Comparison of ENCODE assay signal across 8 mouse cellular contexts in genomic region chr2:124369991-124370390, GRCm38 (mm10).
DNase-seq lines count a peak whose midpoint lies in the region; ATAC-seq lines count a peak whose summit lies in the region.

No protein-coding gene starts in this region.

- intact Hi-C loops in gastrocnemius, postnatal 14 days (cut with DNase I; ENCODE audit: low total_unique reads): no loop called here

- ATAC-seq in frontal cortex, adult (ENCODE audit: low TSS enrichment): no peak

- peak; percentile 34 to 57 for DNase-seq in layer of hippocampus, postnatal 10 days (ENCODE audit: low spot score in 2 of 2)
- DNase-seq in layer of hippocampus, postnatal 25 days (ENCODE audit: extremely low spot score in 1 of 2, low spot score in 1 of 2): no peak
- peak; percentile 78 for DNase-seq in adrenal gland, postnatal 14 days
- peak; percentile 84 for DNase-seq in gastrocnemius, postnatal 14 days
- peak; percentile 42 to 56 for DNase-seq in kidney, adult 8-10 months
- peak; percentile 18 for DNase-seq in retina, embryonic 14.5 days (ENCODE audit: low spot score)
- DNase-seq in spleen, postnatal 14 days (ENCODE audit: low spot score in 2 of 2): no peak

Comparison
In these comparisons a context has a peak if more than half of its experiments do, and no peak if none do; other contexts are left out.
1. DNase-seq: peak in layer of hippocampus, postnatal 10 days (2 of 2), adrenal gland, postnatal 14 days (single experiment), gastrocnemius, postnatal 14 days (single experiment), kidney, adult 8-10 months (2 of 2) and retina, embryonic 14.5 days (single experiment); none in layer of hippocampus, postnatal 25 days (0 of 2) and spleen, postnatal 14 days (0 of 2).